Mouse (Mus musculus) embryonic facial prominence, embryonic 12.5 days (tissue): Measurements from ENCODE around the gene Unc5b. TPM values are rescaled to one million over a fixed set of nuclear protein-coding genes. Genes with fewer than 3 reads are reported as not detected.
"Not testable (repeated sequence)": the region's sequence is repeated elsewhere in the genome, so short reads cannot be mapped to it uniquely, and the experiment has no call there.

Experiments used
- ATAC-seq: fragments of 200-750 bp; cut with Nextera tagmentation; 2 replicates; pipeline ENCODE4 v1.8.0; 2017; ENCODE audit not compliant: insufficient number of reproducible peaks, insufficient read depth, low FRiP score, low TSS enrichment
- H3K27ac ChIP-seq: fragments of 300-500 bp; sonication (generic); 2 replicates; pipeline ENCODE4 v1.5.1; 2016; ENCODE audit warnings: mild to moderate bottlenecking
- H3K27me3 ChIP-seq: fragments of 300-500 bp; sonication (generic); 2 replicates; pipeline ENCODE4 v1.6.1; 2016; ENCODE audit warnings: mild to moderate bottlenecking, moderate library complexity
- H3K36me3 ChIP-seq: fragments of 300-500 bp; sonication (generic); 2 replicates; pipeline ENCODE4 v1.6.1; 2016; ENCODE audit warnings: mild to moderate bottlenecking
- H3K4me1 ChIP-seq: fragments of 300-500 bp; sonication (generic); 2 replicates; pipeline ENCODE4 v1.6.1; 2016
- H3K4me2 ChIP-seq: fragments of 300-500 bp; sonication (generic); replicated peaks from 2 replicates; pipeline ENCODE4 v1.6.1; 2016; ENCODE audit warnings: mild to moderate bottlenecking, moderate library complexity
- H3K4me3 ChIP-seq: fragments of 300-500 bp; sonication (generic); 2 replicates; pipeline ENCODE4 v1.5.1; 2016; ENCODE audit warnings: mild to moderate bottlenecking
- H3K9ac ChIP-seq: fragments of 300-500 bp; sonication (generic); 2 replicates; pipeline ENCODE4 v1.6.1; 2016; ENCODE audit warnings: mild to moderate bottlenecking, moderate library complexity
- H3K9me3 ChIP-seq: fragments of 300-500 bp; sonication (generic); 2 replicates; pipeline ENCODE4 v1.6.1; 2016; ENCODE audit warnings: mild to moderate bottlenecking, moderate library complexity
- WGBS: fragments of 180-500 bp; shearing (Covaris S2); methylation state at CpG from one replicate; pipeline ENCODE4 v1.1.7; 2016; 5-methylcytosine and 5-hydroxymethylcytosine counted together
- polyA plus RNA-seq: library from polyadenylated mRNA; unstranded; fragments of >200 nt; fragmentation: Nextera tagmentation; extraction: Ambion mirVana; gene quantifications from 2 replicates; pipeline ENCODE4 v1.2.1, GENCODE M21; 2016

Unc5b gene
- polyA plus RNA-seq, 1 experiment from 2014 or later = 6.3 TPM

- no peak overlapping the region for H3K4me2 ChIP-seq
- 88% methylated on average over 2 of the region's 2 CpGs for WGBS
- no peak for ATAC-seq
- H3K27me3 ChIP-seq = no peaks in the 10 kb centered on the region
- peaks cover 22% of the 10 kb centered on the region; the same call in 1 of the 2 replicates for H3K36me3 ChIP-seq
- H3K9ac ChIP-seq = no peak overlapping the region
- H3K4me1 ChIP-seq = no peaks in the 10 kb centered on the region; the same call in 1 of the 2 replicates
- no peak overlapping the region for H3K27ac ChIP-seq
- no peak overlapping the region for H3K4me3 ChIP-seq
- no peaks in the 10 kb centered on the region for H3K9me3 ChIP-seq
Measured at GRCm38 (mm10) chr10:60746512-60746911, 84.9 kb downstream of the Unc5b start.

- H3K4me3 ChIP-seq = no peak overlapping the region
- ATAC-seq = no peak
- no peaks in the 10 kb centered on the region for H3K9me3 ChIP-seq
- no peaks in the 10 kb centered on the region for H3K27me3 ChIP-seq
- peaks cover 22% of the 10 kb centered on the region; the same call in 1 of the 2 replicates for H3K36me3 ChIP-seq
- WGBS = 90% methylated on average over 14 of the region's 14 CpGs
- H3K27ac ChIP-seq = no peak overlapping the region
- H3K4me1 ChIP-seq = no peaks in the 10 kb centered on the region
- no peak overlapping the region for H3K9ac ChIP-seq
- no peak overlapping the region for H3K4me2 ChIP-seq
Measured at GRCm38 (mm10) chr10:60744543-60745290, 86.7 kb downstream of the Unc5b start.

GRCm38 (mm10) chr10:60743681-60744080, 87.7 kb downstream of the Unc5b start:
- peaks cover 17% of the 10 kb centered on the region; the same call in 1 of the 2 replicates for H3K36me3 ChIP-seq
- H3K9ac ChIP-seq = no peak overlapping the region
- H3K27me3 ChIP-seq = no peaks in the 10 kb centered on the region
- 70% methylated on average over 9 of the region's 9 CpGs for WGBS
- no peaks in the 10 kb centered on the region for H3K4me1 ChIP-seq
- ATAC-seq = no peak
- H3K4me3 ChIP-seq = no peak overlapping the region
- H3K9me3 ChIP-seq = no peaks in the 10 kb centered on the region
- no peak overlapping the region for H3K27ac ChIP-seq
- H3K4me2 ChIP-seq = no peak overlapping the region

GRCm38 (mm10) chr10:60742942-60743341, 88.4 kb downstream of the Unc5b start:
- Histone ChIP-seq H3K9me3 (no peaks in the 10 kb centered on the region), H3K27ac (no peak overlapping the region), H3K4me1 (no peaks in the 10 kb centered on the region), H3K27me3 (no peaks in the 10 kb centered on the region), H3K36me3 (peaks cover 14% of the 10 kb centered on the region; the same call in 1 of the 2 replicates), H3K4me2 (no peak overlapping the region), H3K4me3 (no peak overlapping the region), H3K9ac (no peak overlapping the region)
- ATAC-seq = no peak
- WGBS = 81% methylated on average over 6 of the region's 6 CpGs

GRCm38 (mm10) chr10:60742296-60742695, 89.1 kb downstream of the Unc5b start:
- H3K36me3 ChIP-seq = 0 out of 2 replicates have a peak, but pooled peaks cover 11% of the 10 kb centered on the region
- H3K4me3 ChIP-seq, H3K4me1 ChIP-seq, H3K27ac ChIP-seq, H3K9ac ChIP-seq, ATAC-seq, H3K4me2 ChIP-seq, H3K9me3 ChIP-seq, H3K27me3 ChIP-seq: not testable (repeated sequence)
- 53% methylated on average over 1 of the region's 1 CpGs for WGBS

- Histone ChIP-seq H3K27ac (no peak overlapping the region), H3K36me3 (peaks cover 15% of the 10 kb centered on the region; the same call in 1 of the 2 replicates), H3K9ac (no peak overlapping the region), H3K27me3 (no peaks in the 10 kb centered on the region), H3K9me3 (no peaks in the 10 kb centered on the region), H3K4me1 (no peaks in the 10 kb centered on the region), H3K4me2 (no peak overlapping the region), H3K4me3 (no peak overlapping the region)
- ATAC-seq = no peak
- WGBS = 82% methylated on average over 7 of the region's 7 CpGs
Measured at GRCm38 (mm10) chr10:60741435-60741834, 89.9 kb downstream of the Unc5b start.

GRCm38 (mm10) chr10:60739619-60740363, 91.6 kb downstream of the Unc5b start:
- no peaks in the 10 kb centered on the region for H3K9me3 ChIP-seq
- no peaks in the 10 kb centered on the region for H3K27me3 ChIP-seq
- 92% methylated on average over 4 of the region's 4 CpGs for WGBS
- H3K4me2 ChIP-seq = no peak overlapping the region
- H3K9ac ChIP-seq = no peak overlapping the region
- H3K4me1 ChIP-seq = no peaks in the 10 kb centered on the region
- no peak overlapping the region for H3K4me3 ChIP-seq
- no peak overlapping the region for H3K27ac ChIP-seq
- no peak for ATAC-seq
- H3K36me3 ChIP-seq = peaks cover 10% of the 10 kb centered on the region; the same call in 1 of the 2 replicates

- H3K4me3 ChIP-seq = no peak overlapping the region
- H3K27ac ChIP-seq = no peak overlapping the region
- no peaks in the 10 kb centered on the region for H3K9me3 ChIP-seq
- H3K36me3 ChIP-seq = peaks cover 10% of the 10 kb centered on the region; the same call in 1 of the 2 replicates
- no peak overlapping the region for H3K4me2 ChIP-seq
- 78% methylated on average over 4 of the region's 9 CpGs for WGBS
- 0 out of 2 replicates have a peak, but pooled peaks cover 5% of the 10 kb centered on the region for H3K4me1 ChIP-seq
- no peak for ATAC-seq
- no peaks in the 10 kb centered on the region for H3K27me3 ChIP-seq
- no peak overlapping the region for H3K9ac ChIP-seq
Measured at GRCm38 (mm10) chr10:60737886-60738640, 93.3 kb downstream of the Unc5b start.

- Histone ChIP-seq H3K4me3 (no peak overlapping the region), H3K9ac (no peak overlapping the region), H3K27ac (no peak overlapping the region), H3K9me3 (no peaks in the 10 kb centered on the region), H3K4me2 (no peak overlapping the region), H3K27me3 (no peaks in the 10 kb centered on the region), H3K4me1 (0 out of 2 replicates have a peak, but pooled peaks cover 6% of the 10 kb centered on the region), H3K36me3 (peaks cover 8% of the 10 kb centered on the region; the same call in 1 of the 2 replicates)
- 68% methylated on average over 11 of the region's 11 CpGs for WGBS
- no peak for ATAC-seq
Measured at GRCm38 (mm10) chr10:60737169-60737728, 94.1 kb downstream of the Unc5b start.

GRCm38 (mm10) chr10:60735737-60736136, 95.6 kb downstream of the Unc5b start:
- H3K4me1 ChIP-seq = 0 out of 2 replicates have a peak, but pooled peaks cover 11% of the 10 kb centered on the region

GRCm38 (mm10) chr10:60733471-60733870, 97.9 kb downstream of the Unc5b start:
- H3K9ac ChIP-seq = no peak overlapping the region
- WGBS = 73% methylated on average over 8 of the region's 8 CpGs
- no peaks in the 10 kb centered on the region for H3K27me3 ChIP-seq
- H3K27ac ChIP-seq = no peak overlapping the region
- no peaks in the 10 kb centered on the region for H3K9me3 ChIP-seq
- no peak for ATAC-seq
- 0 out of 2 replicates have a peak, but pooled peaks cover 11% of the 10 kb centered on the region for H3K4me1 ChIP-seq
- H3K36me3 ChIP-seq = peaks cover 10% of the 10 kb centered on the region
- H3K4me2 ChIP-seq = no peak overlapping the region
- no peak overlapping the region for H3K4me3 ChIP-seq

More at GRCm38 (mm10) chr10:60735737-60736136, 95.6 kb downstream of the Unc5b start:
- no peak overlapping the region for H3K4me3 ChIP-seq
- no peaks in the 10 kb centered on the region for H3K27me3 ChIP-seq
- H3K27ac ChIP-seq = no peak overlapping the region
- ATAC-seq = no peak
- H3K36me3 ChIP-seq = peaks cover 5% of the 10 kb centered on the region; the same call in 1 of the 2 replicates
- H3K4me2 ChIP-seq = no peak overlapping the region
- 82% methylated on average over 1 of the region's 1 CpGs for WGBS
- no peak overlapping the region for H3K9ac ChIP-seq
- H3K9me3 ChIP-seq = no peaks in the 10 kb centered on the region
